Mouse (Mus musculus) megakaryocyte-erythroid progenitor cell, adult 5 weeks (primary cell): ENCODE data around the gene Lca5. TPM values are rescaled to one million over a fixed set of nuclear protein-coding genes. Genes with fewer than 3 reads are reported as not detected.

Experiments
- polyA plus RNA-seq: library from polyadenylated mRNA; stranded (reverse); fragments of >175 nt; gene quantifications from 2 replicates; pipeline ENCODE4 v1.2.3, GENCODE M21; 2012

Lca5 gene
- polyA plus RNA-seq: 0.35 and 0.43 TPM in 2 replicates

GRCm38 (mm10) chr9:83440392-83441357 is at the start of gene Lca5:
TSS of gene Lca5 (minus strand) at chr9:83441127.

Other genes starting within 250 kb of the Lca5 start
- 0.02 and 0.17 TPM in 2 replicates for gene Sh3bgrl2, start 107.2 kb upstream of the Lca5 start, polyA plus RNA-seq